Mouse (Mus musculus): ENCODE data around the gene Grk6.

- TF ChIP-seq CTCF (IDR thresholded peaks at IDR 0.05; ENCODE audit: borderline replicate concordance, insufficient read depth, low read length): no peak
- no peak for TF ChIP-seq POLR2A (IDR thresholded peaks at IDR 0.05; ENCODE audit: low read depth, low read length)
Observed at GRCm38 (mm10) chr13:55463399-55464026, 18.6 kb downstream of the Grk6 start.

All from embryonic fibroblast, embryonic 13.5 days (primary cell).